Mouse (Mus musculus) kidney, postnatal 0 days (tissue): ENCODE measurements around the gene Sema4b. TPM values are rescaled to one million over a fixed set of nuclear protein-coding genes. Genes with fewer than 3 reads are reported as not detected.

Experiments used
- ATAC-seq: fragments of 200-750 bp; cut with Nextera tagmentation; replicated peaks from 2 replicates; pipeline ENCODE4 v1.8.0; 2017; ENCODE audit warnings: low read depth, moderate number of reproducible peaks, moderate TSS enrichment, moderate library complexity; ENCODE audit not compliant: low FRiP score
- DNase-seq: peaks from one replicate; pipeline ENCODE4 v3.0.0-alpha.2; 2016; ENCODE audit warnings: low spot score
- H3K27ac ChIP-seq: fragments of 300-500 bp; sonication (generic); 2 replicates; pipeline ENCODE4 v1.5.1; 2014; ENCODE audit warnings: mild to moderate bottlenecking
- H3K27me3 ChIP-seq: fragments of 300-500 bp; sonication (generic); 2 replicates; pipeline ENCODE4 v1.6.1; 2014; ENCODE audit warnings: low read length, mixed read lengths; ENCODE audit not compliant: insufficient read depth
- H3K36me3 ChIP-seq: fragments of 300-500 bp; sonication (generic); 2 replicates; pipeline ENCODE4 v1.6.1; 2014; ENCODE audit warnings: low read length, mixed read lengths; ENCODE audit not compliant: insufficient read depth
- H3K4me1 ChIP-seq: fragments of 300-500 bp; sonication (generic); replicated peaks from 2 replicates; pipeline ENCODE4 v1.6.1; 2014; ENCODE audit warnings: antibody characterized with exemption, low read length, mixed read lengths; ENCODE audit not compliant: insufficient read depth
- H3K4me2 ChIP-seq: fragments of 300-500 bp; sonication (generic); 2 replicates; pipeline ENCODE4 v1.6.1; 2014; ENCODE audit warnings: mild to moderate bottlenecking, low read length, moderate library complexity, mixed read lengths
- H3K4me3 ChIP-seq: fragments of 300-500 bp; sonication (generic); replicated peaks from 2 replicates; pipeline ENCODE4 v1.5.1; 2014; ENCODE audit warnings: low read depth, low read length
- H3K9ac ChIP-seq: fragments of 300-500 bp; sonication (generic); 2 replicates; pipeline ENCODE4 v1.6.1; 2014; ENCODE audit warnings: low read depth, low read length
- H3K9me3 ChIP-seq: fragments of 300-500 bp; sonication (generic); replicated peaks from 2 replicates; pipeline ENCODE4 v1.6.1; 2016; ENCODE audit warnings: low read length, inconsistent platforms, mixed read lengths
- CTCF ChIP-seq: IDR thresholded peaks from 2 replicates; pipeline ENCODE4 v1.5.1; 2016; ENCODE audit warnings: antibody characterized with exemption, low read depth, mild to moderate bottlenecking, moderate library complexity
- WGBS: fragments of 180-500 bp; shearing (Covaris S2); extraction: QIAGEN DNeasy Blood & Tissue Kit; methylation state at CpG from one replicate; pipeline ENCODE4 v1.1.7; 2014; 5-methylcytosine and 5-hydroxymethylcytosine counted together
- polyA plus RNA-seq: library from polyadenylated mRNA; unstranded; fragments of >200 nt; fragmentation: Nextera tagmentation; extraction: Ambion mirVana; gene quantifications from 2 replicates; pipeline ENCODE4 v1.2.1, GENCODE M21; 2015

The Sema4b gene
- polyA plus RNA-seq, 1 experiment from 2014 or later = 21.2 TPM

GRCm38 (mm10) chr7:80172069-80172956 lies 14.3 kb upstream of the Sema4b start:
- WGBS = 53% methylated on average over 8 of the region's 8 CpGs
- H3K4me3 ChIP-seq = no peak overlapping the region
- no peaks in the 10 kb centered on the region for H3K9me3 ChIP-seq
- no peaks in the 10 kb centered on the region for H3K27me3 ChIP-seq
- no peak for TF ChIP-seq CTCF
- DNase-seq (no peak), ATAC-seq (no peak)
- H3K4me1 ChIP-seq = 0 out of 2 replicates have a peak, but pooled peaks cover 3% of the 10 kb centered on the region
- no peak overlapping the region for H3K9ac ChIP-seq
- H3K4me2 ChIP-seq = no peak overlapping the region
- H3K27ac ChIP-seq = no peak overlapping the region
- no peaks in the 10 kb centered on the region for H3K36me3 ChIP-seq

- no peak overlapping the region for H3K27ac ChIP-seq
- H3K27me3 ChIP-seq = no peaks in the 10 kb centered on the region
- H3K4me1 ChIP-seq = 0 out of 2 replicates have a peak, but pooled peaks cover 3% of the 10 kb centered on the region
- H3K9ac ChIP-seq = no peak overlapping the region
- TF ChIP-seq CTCF = no peak
- no peaks in the 10 kb centered on the region for H3K9me3 ChIP-seq
- DNase-seq = no peak
- H3K36me3 ChIP-seq = no peaks in the 10 kb centered on the region
- no peak for ATAC-seq
- no peak overlapping the region for H3K4me2 ChIP-seq
- WGBS = 66% methylated on average over 3 of the region's 3 CpGs
- H3K4me3 ChIP-seq = no peak overlapping the region
These were observed 10.5 kb upstream of the Sema4b start for GRCm38 (mm10) chr7:80176159-80176558.

DNA sequence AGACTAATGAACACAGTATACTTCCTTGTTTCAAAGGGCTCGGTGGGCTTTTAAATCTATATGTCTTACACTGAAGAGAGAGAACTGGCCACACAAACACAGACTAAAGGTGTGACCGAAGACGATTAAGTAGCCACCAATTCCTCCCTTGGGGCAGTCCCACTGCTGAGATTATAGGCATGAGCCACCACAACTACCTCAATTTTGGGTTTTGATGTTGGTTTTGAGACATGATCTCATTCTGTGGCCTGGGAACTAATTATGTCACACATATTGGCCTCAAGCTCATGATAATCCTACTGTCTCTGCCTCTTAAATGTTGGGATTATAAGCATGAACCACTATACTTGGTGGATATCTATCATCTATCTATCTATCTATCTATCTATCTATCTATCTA lies 9.2 kb upstream of the Sema4b start:
- TF ChIP-seq CTCF = no peak
- 91% methylated on average over 3 of the region's 3 CpGs for WGBS
- no peaks in the 10 kb centered on the region for H3K36me3 ChIP-seq
- no peaks in the 10 kb centered on the region for H3K4me1 ChIP-seq
- H3K9me3 ChIP-seq = no peaks in the 10 kb centered on the region
- no peak overlapping the region for H3K4me3 ChIP-seq
- ATAC-seq (no peak), DNase-seq (no peak)
- no peak overlapping the region for H3K9ac ChIP-seq
- H3K4me2 ChIP-seq = no peak overlapping the region
- no peaks in the 10 kb centered on the region for H3K27me3 ChIP-seq
- no peak overlapping the region for H3K27ac ChIP-seq

DNA sequence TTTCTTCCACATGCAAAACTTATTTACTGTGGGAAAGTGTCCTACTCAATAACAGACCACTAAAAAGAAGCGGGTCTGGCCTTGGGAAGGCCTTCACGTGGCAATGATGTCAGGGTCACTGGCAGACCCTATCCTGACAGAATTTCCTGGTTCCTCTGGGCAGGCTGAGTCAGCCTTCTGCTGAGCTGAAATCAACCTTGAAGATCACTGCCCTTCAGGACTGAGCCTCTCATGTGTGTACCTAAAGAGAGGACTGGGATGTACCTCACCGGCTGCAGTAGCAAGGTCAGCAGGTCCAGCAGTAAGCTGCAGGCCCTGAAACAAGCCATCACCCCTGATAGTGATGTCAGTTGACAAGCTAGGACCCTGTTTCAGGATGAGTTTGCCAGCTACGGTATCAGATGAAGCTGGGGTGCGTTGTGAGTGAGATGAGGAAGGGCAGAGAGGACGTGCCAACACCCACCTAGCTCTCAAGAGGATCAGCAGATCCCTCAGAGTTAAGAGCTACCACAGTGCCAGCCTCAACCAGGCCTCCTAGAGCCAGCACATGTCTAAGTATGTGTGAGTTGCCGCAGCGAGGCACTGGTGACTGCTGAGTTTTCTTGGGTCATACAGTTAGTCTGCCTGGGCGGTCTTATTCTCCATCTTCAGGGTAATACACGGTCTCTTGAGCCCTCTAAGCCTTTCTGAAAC lies 8.5 kb upstream of the Sema4b start:
- ATAC-seq = no peak
- Histone ChIP-seq H3K4me1 (no peaks in the 10 kb centered on the region), H3K9ac (no peak overlapping the region), H3K36me3 (no peaks in the 10 kb centered on the region), H3K4me3 (no peak overlapping the region), H3K4me2 (no peak overlapping the region), H3K9me3 (no peaks in the 10 kb centered on the region), H3K27ac (no peak overlapping the region), H3K27me3 (no peaks in the 10 kb centered on the region)
- no peak for TF ChIP-seq CTCF
- DNase-seq = no peak
- 83% methylated on average over 10 of the region's 10 CpGs for WGBS

DNA sequence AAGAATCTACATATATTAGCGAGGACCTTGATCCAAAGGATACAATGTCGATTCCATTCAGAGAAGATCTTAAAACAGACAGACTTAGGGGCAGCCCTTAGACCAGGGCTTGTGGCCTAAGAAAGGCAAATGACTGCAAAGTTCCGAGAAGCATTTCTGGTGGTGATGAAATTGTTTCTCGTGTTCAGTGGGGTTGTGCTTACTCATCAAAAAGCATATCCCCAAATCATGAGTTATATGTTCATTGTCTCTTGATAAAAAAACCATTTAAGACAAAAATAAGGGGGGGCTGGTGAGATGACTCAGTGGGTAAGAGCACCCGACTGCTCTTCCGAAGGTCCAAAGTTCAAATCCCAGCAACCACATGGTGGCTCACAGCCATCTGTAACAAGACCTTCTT lies 7.3 kb upstream of the Sema4b start:
- H3K4me1 ChIP-seq = no peaks in the 10 kb centered on the region
- no peaks in the 10 kb centered on the region for H3K27me3 ChIP-seq
- H3K27ac ChIP-seq = no peak overlapping the region
- H3K36me3 ChIP-seq = no peaks in the 10 kb centered on the region
- no peak overlapping the region for H3K4me3 ChIP-seq
- no peaks in the 10 kb centered on the region for H3K9me3 ChIP-seq
- H3K4me2 ChIP-seq = no peak overlapping the region
- 89% methylated on average over 6 of the region's 6 CpGs for whole genome bisulfite sequencing
- no peak overlapping the region for H3K9ac ChIP-seq
- ATAC-seq = no peak
- no peak for DNase-seq
- TF ChIP-seq CTCF = no peak

GRCm38 (mm10) chr7:80179790-80180189 lies 6.9 kb upstream of the Sema4b start:
- Histone ChIP-seq H3K4me1 (peaks cover 4% of the 10 kb centered on the region; the same call in 1 of the 2 replicates), H3K27ac (no peak overlapping the region), H3K4me3 (no peak overlapping the region), H3K4me2 (no peak overlapping the region), H3K27me3 (no peaks in the 10 kb centered on the region), H3K36me3 (no peaks in the 10 kb centered on the region), H3K9me3 (no peaks in the 10 kb centered on the region), H3K9ac (no peak overlapping the region)
- ATAC-seq (no peak), DNase-seq (no peak)
- 86% methylated on average over 6 of the region's 6 CpGs for WGBS
- TF ChIP-seq CTCF = no peak
